Mouse (Mus musculus) B cell, adult 62 days (primary cell): ENCODE data around the gene Mrm3. TPM values are rescaled to one million over a fixed set of nuclear protein-coding genes. Genes with fewer than 3 reads are reported as not detected.

ENCODE experiments used
- total RNA-seq: library from RNA; stranded (reverse); gene quantifications from 4 replicates; pipeline ENCODE4 v1.2.4, GENCODE M21; 2023

The Mrm3 gene
- 12.4 to 14.3 TPM (median 13.8 TPM) in 4 replicates for total RNA-seq

DNA sequence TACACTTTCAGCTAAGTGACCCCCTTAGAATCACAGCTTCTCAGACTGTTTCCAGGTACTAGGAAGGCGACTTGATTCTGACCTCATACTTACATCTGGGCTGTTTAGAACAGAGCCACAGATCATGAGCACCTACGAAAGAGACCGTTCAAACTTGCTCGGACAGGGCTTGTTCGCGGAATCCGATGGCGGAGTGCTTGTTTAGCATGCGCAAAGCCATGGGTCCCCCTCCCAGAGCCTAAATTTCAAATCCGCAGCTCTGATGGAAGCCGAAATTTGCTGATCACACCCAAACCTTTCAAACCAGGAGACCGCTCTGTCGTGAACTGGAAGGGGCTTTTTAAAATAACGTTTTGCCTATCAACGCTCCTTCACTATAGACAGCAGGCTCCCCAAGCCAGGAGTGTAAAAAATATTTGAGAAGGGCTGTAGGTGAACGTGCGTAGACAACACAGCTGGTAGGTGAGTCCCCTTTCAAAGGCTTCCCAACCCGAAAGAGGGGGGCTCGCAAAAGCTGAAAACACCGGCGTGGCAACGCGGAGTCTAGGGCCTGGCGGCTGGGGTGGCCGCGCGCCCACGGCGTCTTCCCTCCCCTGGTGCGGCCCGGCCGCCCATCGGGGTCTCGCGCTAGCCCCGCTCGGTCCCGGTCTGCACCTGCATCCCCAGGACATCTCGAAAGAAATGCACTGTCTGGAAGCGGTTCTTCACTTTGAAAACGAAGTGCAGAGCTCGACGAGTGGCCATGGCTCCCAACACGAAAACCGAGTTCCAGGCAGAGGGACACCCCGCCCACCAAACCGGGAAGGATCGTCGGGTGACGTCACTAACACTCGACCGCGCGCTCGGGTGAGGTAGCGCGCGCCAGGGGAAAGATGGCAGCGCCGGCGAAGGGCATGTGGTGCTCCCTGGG, at the start of gene Mrm3, which contains the start of gene Glod4:
Mrm3 (plus strand) TSS at position 815 of the 910 bp plus-strand sequence.
Glod4 (minus strand) TSS at position 825 of the 910 bp plus-strand sequence.

DNA sequence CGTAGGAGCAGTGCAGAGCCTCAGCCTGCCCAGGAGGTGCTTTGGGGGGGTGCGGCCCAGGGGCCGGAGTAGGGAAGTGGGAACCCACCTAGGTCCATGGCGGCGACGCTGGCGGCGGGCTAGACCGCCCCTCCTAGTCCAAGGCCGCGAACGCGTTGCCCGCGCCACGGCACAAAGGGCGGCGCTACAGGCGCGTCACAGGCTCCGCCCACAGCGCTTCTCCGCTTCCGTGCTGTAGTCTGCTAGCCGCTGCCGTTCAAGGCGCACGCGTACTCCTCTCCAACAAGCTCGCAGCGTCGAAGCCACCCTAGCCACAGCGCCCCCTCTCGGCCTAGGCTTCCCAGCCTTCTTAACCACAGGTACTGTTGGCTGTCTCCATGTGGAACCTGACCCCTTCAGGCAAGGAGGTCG, 26.1 kb upstream of the Mrm3 start, which contains the start of the genes Dbil5 and Gemin4:
Dbil5 (plus strand) TSS at position 219 of the 411 bp plus-strand sequence.
Gemin4 (minus strand) TSS at position 275 of the 411 bp plus-strand sequence.

Other genes with a start within 250 kb of the Mrm3 start
- gene 1700016K19Rik, start 243.8 kb upstream of the Mrm3 start, total RNA-seq: 4.5 to 7.4 TPM (median 5.8 TPM) in 4 replicates
- gene Rflnb, start 215.9 kb upstream of the Mrm3 start, total RNA-seq: 30.0 to 33.2 TPM (median 31.2 TPM) in 4 replicates
- gene Vps53, start 64.1 kb upstream of the Mrm3 start, total RNA-seq: 44.3 to 48.5 TPM (median 47.6 TPM) in 4 replicates
- 1.9 to 5.1 TPM (median 2.5 TPM) in 4 replicates for gene Fam57a, start 64.0 kb upstream of the Mrm3 start, total RNA-seq
- 2.6 TPM in 1 of 4 replicates, not detected in the others for gene Dbil5, start 26.1 kb upstream of the Mrm3 start, total RNA-seq
- 6.2 to 9.9 TPM (median 7.1 TPM) in 4 replicates for gene Gemin4, start 26.1 kb upstream of the Mrm3 start, total RNA-seq
- gene Glod4, start within 50 bp of the Mrm3 start, total RNA-seq: 25.7 to 33.2 TPM (median 29.8 TPM) in 4 replicates
- 4.0 to 5.4 TPM (median 5.0 TPM) in 4 replicates for gene Nxn, start 155.4 kb downstream of the Mrm3 start, total RNA-seq
- 14.1 to 25.9 TPM (median 22.0 TPM) in 4 replicates for gene Timm22, start 163.2 kb downstream of the Mrm3 start, total RNA-seq